Mouse (Mus musculus): Measurements from ENCODE around the gene P3h1.

GRCm38 (mm10) chr4:119183525-119183924 is 49.2 kb upstream of the P3h1 start:
- TF ChIP-seq EP300 (IDR thresholded peaks at IDR 0.05; ENCODE audit: low read depth in 1 of 2, low read length in 2 of 2) (no peak), CTCF (IDR thresholded peaks at IDR 0.05 in 2 of 3, conservative IDR thresholded peaks at IDR 0.05 in 1 of 3; ENCODE audit: control insufficient read depth in 1 of 3, insufficient read depth in 1 of 3, low read depth in 2 of 3, low read length in 3 of 3, poor library complexity in 1 of 3, severe bottlenecking in 1 of 3) (no peak), POLR2A (IDR thresholded peaks at IDR 0.05; ENCODE audit: control insufficient read depth in 1 of 2, insufficient read depth in 1 of 2, low read depth in 1 of 2, low read length in 2 of 2, poor library complexity in 1 of 2) (no peak), UBTF (IDR thresholded peaks at IDR 0.05; ENCODE audit: borderline replicate concordance, insufficient read depth, low read depth, low read length) (no peak), TBP (IDR thresholded peaks at IDR 0.05; ENCODE audit: low read depth, low read length) (no peak), MXI1 (IDR thresholded peaks at IDR 0.05; ENCODE audit: low read depth, low read length) (no peak), ZKSCAN1 (IDR thresholded peaks at IDR 0.05; ENCODE audit: low read depth, low read length) (no peak), E2F4 (IDR thresholded peaks at IDR 0.05; ENCODE audit: borderline replicate concordance, low read depth, low read length) (no peak), MAFK (IDR thresholded peaks at IDR 0.05; ENCODE audit: borderline replicate concordance, low read depth, low read length) (no peak), NRF1 (IDR thresholded peaks at IDR 0.05; ENCODE audit: insufficient read depth, low read depth, low read length, poor library complexity, severe bottlenecking) (no peak)
